Comparison of ENCODE assay signal across 10 mouse cellular contexts in the genomic region with DNA sequence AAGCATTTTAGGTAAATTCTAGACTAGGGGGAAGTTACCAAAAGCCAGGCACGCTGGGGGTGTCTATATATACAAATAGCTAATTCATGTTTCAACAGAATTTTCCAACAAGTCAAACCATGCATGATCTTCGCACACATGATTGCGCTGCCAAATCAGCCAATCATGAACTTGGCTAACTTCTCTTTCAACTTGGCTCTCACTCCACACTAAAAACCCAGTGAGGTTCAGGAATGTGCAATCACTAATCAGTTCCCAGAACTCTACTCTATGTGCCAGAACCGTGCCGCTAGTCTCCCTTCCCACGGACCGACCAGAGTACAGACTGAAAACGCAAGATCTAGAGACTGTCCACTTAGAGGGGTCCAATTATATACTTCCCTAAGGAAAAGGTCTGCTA. TPM values are rescaled to one million over a fixed set of nuclear protein-coding genes. Genes with fewer than 3 reads are reported as not detected.
A peak's percentile ranks its signal among the peaks of the same experiment; 100 is the strongest.
DNase-seq lines count a peak whose midpoint lies in the region; ATAC-seq and TF ChIP-seq lines count a peak whose summit lies in the region.
"Had no signal": no experiment of that assay in that cellular context is flagged by ENCODE, and none has a peak within 500 bp of the region (broad histone marks: within the 10 kb centered on the region; RNA-seq: fewer than 3 reads in every experiment).

No protein-coding gene starts in this region.

- 0 out of 2 replicates have a peak overlapping the region, but pooled peaks have one; percentile 16 for H3K4me2 ChIP-seq in liver, embryonic 14.5 days (ENCODE audit: low read depth)
- H3K4me2 ChIP-seq in liver, embryonic 11.5 days = no peak overlapping the region

- H3K27ac ChIP-seq in gastrocnemius, adult 2 months = peak overlapping the region; percentile 50
- no peak overlapping the region for H3K27ac ChIP-seq in liver, embryonic 14.5 days
- H3K27ac ChIP-seq in liver, embryonic 11.5 days (ENCODE audit: low read depth, low read length) = no peak overlapping the region

- H3K4me1 ChIP-seq in liver, embryonic 14.5 days (replicated peaks; ENCODE audit: control insufficient read depth in 2 of 2, insufficient read depth in 2 of 2, low read length in 1 of 2) = peaks cover 31 to 36% of the 10 kb centered on the region in 2 experiments
- H3K4me1 ChIP-seq in liver, embryonic 11.5 days (replicated peaks; ENCODE audit: control insufficient read depth, insufficient read depth, low read length) = peaks cover 28% of the 10 kb centered on the region

- H3K4me3 ChIP-seq in gastrocnemius, adult 2 months = peak overlapping the region; percentile 44
- H3K4me3 ChIP-seq in liver, embryonic 14.5 days (ENCODE audit: insufficient read depth in 1 of 2, low read depth in 2 of 2, low read length in 2 of 2) = no peak overlapping the region
- no peak overlapping the region for H3K4me3 ChIP-seq in liver, embryonic 11.5 days (ENCODE audit: low read depth, low read length)

- no peak overlapping the region for H3K9ac ChIP-seq in liver, embryonic 14.5 days (replicated peaks)
- H3K9ac ChIP-seq in liver, embryonic 11.5 days (ENCODE audit: low read depth, low read length) = no peak overlapping the region

- DNase-seq in gastrocnemius, adult 2 months = no peak
- no peak for DNase-seq in gastrocnemius, postnatal 25 days
- DNase-seq in liver, embryonic 14.5 days (ENCODE audit: low read depth in 3 of 3, low spot score in 3 of 3) = no peak
- no peak for DNase-seq in liver, embryonic 11.5 days (ENCODE audit: low spot score)
- DNase-seq in kidney, adult 9 months = peak; percentile 89
- peak; percentile 34 to 38 for DNase-seq in lung, postnatal 4 days
- DNase-seq in right cerebral cortex, postnatal 25 days = no peak
- no peak for DNase-seq in urinary bladder, adult 18-20 months (ENCODE audit: low spot score in 2 of 2)

- no peaks in the 10 kb centered on the region for H3K9me3 ChIP-seq in liver, embryonic 14.5 days (ENCODE audit: control insufficient read depth, low read length)
- H3K9me3 ChIP-seq in liver, embryonic 11.5 days (ENCODE audit: control insufficient read depth, low read length) = no peaks in the 10 kb centered on the region

- no peaks in the 10 kb centered on the region; the same call in 1 of the 2 replicates for H3K27me3 ChIP-seq in liver, embryonic 14.5 days (ENCODE audit: control insufficient read depth, insufficient read depth, low read length)
- H3K27me3 ChIP-seq in liver, embryonic 11.5 days (replicated peaks; ENCODE audit: control insufficient read depth, insufficient read depth, low read length) = no peaks in the 10 kb centered on the region

- intact Hi-C loops in gastrocnemius, adult 2 months (cut with DNase I) = loop anchor here (10.0 kb wide), 2 partner anchors 63 to 243 kb away; partner anchors contain the start of gene Fam53b

- TF ChIP-seq EP300 in liver, embryonic 14.5 days (IDR thresholded peaks at IDR 0.05; ENCODE audit: low read depth) = no peak

- WGBS in liver, embryonic 14.5 days (ENCODE audit: insufficient replicate concordance) = 82% methylated on average over 8 of the region's 8 CpGs
- 88% methylated on average over 8 of the region's 8 CpGs for WGBS in liver, embryonic 11.5 days

- H3K36me3 ChIP-seq in liver, embryonic 14.5 days (replicated peaks; ENCODE audit: control insufficient read depth, insufficient read depth, low read depth) = peaks cover 17% of the 10 kb centered on the region
- H3K36me3 ChIP-seq in liver, embryonic 11.5 days (ENCODE audit: control insufficient read depth, insufficient read depth, low read length) = peaks cover 9% of the 10 kb centered on the region

- TF ChIP-seq CTCF in gastrocnemius, adult 2 months (IDR thresholded peaks at IDR 0.05) = no peak
- no peak for TF ChIP-seq CTCF in liver, embryonic 14.5 days (IDR thresholded peaks at IDR 0.05; ENCODE audit: low read depth)

- no peak for ATAC-seq in liver, embryonic 14.5 days (ENCODE audit: insufficient read depth)
- no peak for ATAC-seq in liver, embryonic 11.5 days (replicated peaks; ENCODE audit: low FRiP score)
- ATAC-seq: CD4-positive, CD25-positive, alpha-beta regulatory T cell, adult 4 months had no signal

RNA-seq across cellular contexts. Expression of gene Oat, which starts 4.7 kb away (rescaled TPM):
- total RNA-seq in gastrocnemius, adult 2 months (2021) = 100 to 1,000 TPM; 155 to 159 TPM
- 100 to 1,000 TPM; 156 TPM for total RNA-seq in gastrocnemius, postnatal 25 days (2021)
- polyA plus RNA-seq in liver, embryonic 14.5 days (2012; rRNA removed) = 28.2 and 37.8 TPM in 2 replicates
- polyA plus RNA-seq in liver, embryonic 14.5 days (2014; fragmentation: Nextera tagmentation; extraction: Ambion mirVana) = 70.6 and 79.6 TPM in 2 replicates
- polyA plus RNA-seq in liver, embryonic 11.5 days (2014; fragmentation: Nextera tagmentation; extraction: Ambion mirVana) = 157 and 179 TPM in 2 replicates

RNA-seq across cellular contexts. Expression of gene Nkx1-2, which starts 28.0 kb away (rescaled TPM):
- not detected for total RNA-seq in gastrocnemius, adult 2 months (2021)
- total RNA-seq in gastrocnemius, postnatal 25 days (2021) = not detected
- 0.01 TPM in 1 of 2 replicates, not detected in the other for polyA plus RNA-seq in liver, embryonic 14.5 days (2012; rRNA removed)
- not detected in 2 replicates for polyA plus RNA-seq in liver, embryonic 14.5 days (2014; fragmentation: Nextera tagmentation; extraction: Ambion mirVana)
- not detected in 2 replicates for polyA plus RNA-seq in liver, embryonic 11.5 days (2014; fragmentation: Nextera tagmentation; extraction: Ambion mirVana)
- total RNA-seq: gastrocnemius, postnatal 4 days had no signal
- polyA plus RNA-seq: CD4-positive, CD25-positive, alpha-beta regulatory T cell, adult 4 months had no signal

RNA-seq across cellular contexts. Expression of gene Lhpp, which starts 39.0 kb away (rescaled TPM):
- 10 to 100 TPM; 10.8 to 11.1 TPM for total RNA-seq in gastrocnemius, adult 2 months (2021)
- total RNA-seq in gastrocnemius, postnatal 25 days (2021) = 10 to 100 TPM; 12.5 to 13.2 TPM
- 5.5 and 5.6 TPM in 2 replicates for polyA plus RNA-seq in liver, embryonic 14.5 days (2012; rRNA removed)
- 6.0 and 6.3 TPM in 2 replicates for polyA plus RNA-seq in liver, embryonic 14.5 days (2014; fragmentation: Nextera tagmentation; extraction: Ambion mirVana)
- 15.8 TPM in 2 replicates for polyA plus RNA-seq in liver, embryonic 11.5 days (2014; fragmentation: Nextera tagmentation; extraction: Ambion mirVana)

Comparison
In these comparisons a context has a peak if more than half of its experiments do, and no peak if none do; other contexts are left out.
1. DNase-seq: peak in kidney, adult 9 months (single experiment) and lung, postnatal 4 days (2 of 2); none in gastrocnemius, adult 2 months (single experiment), gastrocnemius, postnatal 25 days (single experiment), liver, embryonic 14.5 days (0 of 3), liver, embryonic 11.5 days (single experiment), right cerebral cortex, postnatal 25 days (single experiment) and urinary bladder, adult 18-20 months (0 of 2).